Comparison of ENCODE assay signal across 8 mouse cellular contexts in the genomic region with DNA sequence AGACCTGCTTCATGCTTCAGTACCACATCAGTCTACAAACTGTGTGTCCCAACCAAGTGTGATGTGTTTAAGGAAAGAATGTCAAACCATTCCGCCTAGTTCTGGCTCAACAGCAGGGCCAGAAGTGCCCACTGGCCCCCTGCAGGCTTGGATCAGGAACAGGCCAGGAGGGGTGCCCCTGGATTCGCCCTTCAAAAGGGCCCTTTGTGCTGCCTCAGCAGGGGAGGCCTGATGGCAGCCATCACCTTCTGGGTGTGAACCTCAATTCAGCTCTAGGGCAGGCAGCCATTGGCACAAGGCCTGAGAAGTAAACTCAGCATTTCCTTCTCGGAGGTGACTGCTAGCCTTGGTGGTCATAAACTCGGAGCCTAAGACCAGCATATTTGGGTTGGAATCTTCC. TPM values are rescaled to one million over a fixed set of nuclear protein-coding genes. Genes with fewer than 3 reads are reported as not detected.
DNase-seq lines count a peak whose midpoint lies in the region; ATAC-seq and TF ChIP-seq lines count a peak whose summit lies in the region.

No protein-coding gene starts in this region.

- H3K4me2 ChIP-seq in forebrain, embryonic 11.5 days (ENCODE audit: low read depth, low read length, severe bottlenecking): no peak overlapping the region
- no peak overlapping the region for H3K4me2 ChIP-seq in lung, embryonic 16.5 days (ENCODE audit: low read depth, low read length)

- no peak overlapping the region for H3K9ac ChIP-seq in forebrain, embryonic 11.5 days (ENCODE audit: low read length)
- 0 out of 2 replicates have a peak overlapping the region, but pooled peaks have one; percentile 25 for H3K9ac ChIP-seq in lung, embryonic 16.5 days (ENCODE audit: low read length)

- WGBS in lung, adult 2 months: 21% methylated on average over 4 of the region's 4 CpGs
- WGBS in forebrain, embryonic 11.5 days: 38% methylated on average over 4 of the region's 4 CpGs
- WGBS in kidney, adult 2 months: 23% methylated on average over 4 of the region's 4 CpGs
- WGBS in lung, embryonic 16.5 days: 33% methylated on average over 4 of the region's 4 CpGs

- peak overlapping the region; percentile 25; the same call in 1 of the 2 replicates for H3K27ac ChIP-seq in forebrain, embryonic 11.5 days (ENCODE audit: low read depth, low read length)
- peak overlapping the region; percentile 68 for H3K27ac ChIP-seq in kidney, adult 2 months (ENCODE audit: insufficient read depth, low read depth, low read length)
- H3K27ac ChIP-seq in lung, embryonic 16.5 days (ENCODE audit: low read length): peak overlapping the region; percentile 66

- intact Hi-C loops in left cerebral cortex, postnatal 14 days (cut with DNase I): no loop called here

- H3K4me1 ChIP-seq in lung, adult 2 months (ENCODE audit: control insufficient read depth, insufficient read depth, low read length): peaks cover 39% of the 10 kb centered on the region
- H3K4me1 ChIP-seq in forebrain, embryonic 11.5 days (replicated peaks; ENCODE audit: control insufficient read depth, insufficient read depth, low read length): peaks cover 17% of the 10 kb centered on the region
- peaks cover 60% of the 10 kb centered on the region for H3K4me1 ChIP-seq in kidney, adult 2 months (ENCODE audit: control insufficient read depth, insufficient read depth, low read length)
- H3K4me1 ChIP-seq in lung, embryonic 16.5 days (replicated peaks; ENCODE audit: control insufficient read depth, insufficient read depth, low read length): peaks cover 29% of the 10 kb centered on the region

- no peaks in the 10 kb centered on the region for H3K9me3 ChIP-seq in forebrain, embryonic 11.5 days (ENCODE audit: control insufficient read depth, low read length)
- no peaks in the 10 kb centered on the region for H3K9me3 ChIP-seq in lung, embryonic 16.5 days (ENCODE audit: control insufficient read depth, low read length)

- 0 out of 2 replicates have a peak, but pooled peaks have one; percentile 7 for TF ChIP-seq CTCF in lung, adult 2 months (IDR thresholded peaks at IDR 0.05; ENCODE audit: insufficient read depth, low read length)
- TF ChIP-seq CTCF in kidney, adult 2 months (conservative IDR thresholded peaks at IDR 0.05; ENCODE audit: insufficient read depth, insufficient read length, low read depth, low read length): peak; percentile 29; the same call in 1 of the 2 replicates

- H3K4me3 ChIP-seq in lung, adult 2 months (replicated peaks; ENCODE audit: extremely low read depth, low read depth, low read length): no peak overlapping the region
- H3K4me3 ChIP-seq in forebrain, embryonic 11.5 days (ENCODE audit: low read depth, low read length): no peak overlapping the region
- H3K4me3 ChIP-seq in kidney, adult 2 months (ENCODE audit: insufficient read depth, low read depth, low read length): no peak overlapping the region
- H3K4me3 ChIP-seq in lung, embryonic 16.5 days (ENCODE audit: low read length): no peak overlapping the region

- peak; percentile 43 for DNase-seq in lung, adult 2 months
- DNase-seq in lung, postnatal 25 days (ENCODE audit: low spot score): no peak
- DNase-seq in forebrain, embryonic 11.5 days (ENCODE audit: low spot score): peak; percentile 52
- peak; percentile 77 for DNase-seq in kidney, adult 2 months
- no peak for DNase-seq in thymus, adult 18-20 months
- no peak for DNase-seq in left cerebral cortex, postnatal 14 days (ENCODE audit: low spot score in 2 of 2)

- no peaks in the 10 kb centered on the region; the same call in 1 of the 2 replicates for H3K36me3 ChIP-seq in forebrain, embryonic 11.5 days (ENCODE audit: control insufficient read depth, insufficient read depth, low read length)
- H3K36me3 ChIP-seq in kidney, adult 2 months (ENCODE audit: control insufficient read depth, insufficient read depth, low read length): no peaks in the 10 kb centered on the region; the same call in 1 of the 2 replicates
- peaks cover 5% of the 10 kb centered on the region for H3K36me3 ChIP-seq in lung, embryonic 16.5 days (ENCODE audit: control insufficient read depth, insufficient read depth, low read length)

- ATAC-seq in forebrain, embryonic 11.5 days (replicated peaks; ENCODE audit: low FRiP score): 0 out of 2 replicates have a peak, but pooled peaks have one; percentile 22
- ATAC-seq in lung, embryonic 16.5 days (ENCODE audit: low read depth): peak; percentile 44; the same call in 1 of the 2 replicates
- no peak for ATAC-seq in megakaryocyte progenitor cell, adult 5-6 weeks (replicated peaks; ENCODE audit: poor library complexity)

- no peak for TF ChIP-seq POLR2A in lung, adult 2 months (IDR thresholded peaks at IDR 0.05; ENCODE audit: borderline replicate concordance, extremely low read depth, low read depth, low read length)
- no peak for TF ChIP-seq POLR2A in kidney, adult 2 months (IDR thresholded peaks at IDR 0.05; ENCODE audit: low read depth, low read length)

- H3K27me3 ChIP-seq in forebrain, embryonic 11.5 days (ENCODE audit: control insufficient read depth, insufficient read depth, low read length): no peaks in the 10 kb centered on the region
- H3K27me3 ChIP-seq in kidney, adult 2 months (replicated peaks; ENCODE audit: control insufficient read depth, insufficient read depth, low read length): no peaks in the 10 kb centered on the region
- no peaks in the 10 kb centered on the region for H3K27me3 ChIP-seq in lung, embryonic 16.5 days (ENCODE audit: control insufficient read depth, insufficient read depth, low read depth, low read length)

RNA-seq across cellular contexts. Expression of gene Fam53b, which starts 33.1 kb away (rescaled TPM):
- 79.4 and 80.3 TPM in 2 replicates for polyA plus RNA-seq in lung, adult 2 months (2012; rRNA removed)
- polyA plus RNA-seq in forebrain, embryonic 11.5 days (2014; fragmentation: Nextera tagmentation; extraction: Ambion mirVana): 44.3 and 45.5 TPM in 2 replicates
- 29.3 and 31.1 TPM in 2 replicates for polyA plus RNA-seq in kidney, adult 2 months (2012; rRNA removed)
- polyA plus RNA-seq in lung, embryonic 16.5 days (2015; fragmentation: Nextera tagmentation; extraction: Ambion mirVana): 33.5 and 36.0 TPM in 2 replicates
- 16.0 and 21.5 TPM in 2 replicates for total RNA-seq in megakaryocyte progenitor cell, adult 5-6 weeks (2015)
- 12.2 and 15.9 TPM in 2 replicates for total RNA-seq in megakaryocyte progenitor cell, adult 5-6 weeks (2017)
- total RNA-seq in left cerebral cortex, postnatal 14 days (2021): 10 to 100 TPM; 24.8 to 27.8 TPM

Comparison
In these comparisons a context has a peak if more than half of its experiments do, and no peak if none do; other contexts are left out.
1. DNase-seq: peak in lung, adult 2 months (single experiment), forebrain, embryonic 11.5 days (single experiment) and kidney, adult 2 months (single experiment); none in lung, postnatal 25 days (single experiment), thymus, adult 18-20 months (0 of 2) and left cerebral cortex, postnatal 14 days (0 of 2).
2. Peak in every context shown above with its lines, with median percentiles within 50 percentile points of each other: H3K27ac ChIP-seq.